Mouse (Mus musculus) small intestine, adult 2 months (tissue): Measurements from ENCODE around the gene Slamf8.

Source experiments
- CTCF ChIP-seq: fragments of 200-500 bp; IDR thresholded peaks from 2 replicates; pipeline ENCODE4 v1.5.1; 2012; ENCODE audit warnings: low read depth, mild to moderate bottlenecking, control low read depth, inconsistent platforms, low read length, moderate library complexity, mixed read lengths; ENCODE audit not compliant: insufficient replicate concordance, insufficient read length; ENCODE audit errors: extremely low read depth
- POLR2A ChIP-seq: fragments of 200-500 bp; IDR thresholded peaks from 2 replicates; pipeline ENCODE4 v1.6.1; 2012; ENCODE audit warnings: low read depth, mild to moderate bottlenecking, control low read depth, inconsistent platforms, low read length, moderate library complexity

- TF ChIP-seq POLR2A (no peak), CTCF (no peak)
Measured at GRCm38 (mm10) chr1:172615412-172615811, 25.0 kb upstream of the Slamf8 start.
